Mouse (Mus musculus) forebrain, embryonic 14.5 days (tissue): ENCODE measurements around the gene Enpp3. TPM values are rescaled to one million over a fixed set of nuclear protein-coding genes. Genes with fewer than 3 reads are reported as not detected.
A peak's percentile ranks its signal among the peaks of the same experiment; 100 is the strongest.
"Not testable (repeated sequence)": the region's sequence is repeated elsewhere in the genome, so short reads cannot be mapped to it uniquely, and the experiment has no call there.

Experiments
- ATAC-seq: fragments of 200-750 bp; cut with Nextera tagmentation; 2 replicates; pipeline ENCODE4 v1.8.0; 2017; ENCODE audit warnings: mild to moderate bottlenecking, moderate library complexity
- DNase-seq: peaks from one replicate; pipeline ENCODE4 v3.0.0-alpha.2; 2015; ENCODE audit warnings: low spot score
- H3K27ac ChIP-seq: fragments of 300-500 bp; sonication (generic); 2 replicates; pipeline ENCODE4 v1.5.1; 2014; ENCODE audit warnings: low read depth, mild to moderate bottlenecking, control low read depth, low read length, moderate library complexity
- H3K27me3 ChIP-seq: fragments of 300-500 bp; sonication (generic); replicated peaks from 2 replicates; pipeline ENCODE4 v1.6.1; 2014; ENCODE audit warnings: low read length, control low read depth, mixed read lengths; ENCODE audit not compliant: control insufficient read depth, insufficient read depth
- H3K36me3 ChIP-seq: fragments of 300-500 bp; sonication (generic); 2 replicates; pipeline ENCODE4 v1.6.1; 2014; ENCODE audit warnings: low read length, control low read depth; ENCODE audit not compliant: control insufficient read depth, insufficient read depth
- H3K4me1 ChIP-seq: fragments of 300-500 bp; sonication (generic); 2 replicates; pipeline ENCODE4 v1.6.1; 2014; ENCODE audit warnings: antibody characterized with exemption, low read length, control low read depth; ENCODE audit not compliant: control insufficient read depth, insufficient read depth
- H3K4me2 ChIP-seq: fragments of 300-500 bp; sonication (generic); 2 replicates; pipeline ENCODE4 v1.6.1; 2014; ENCODE audit warnings: mild to moderate bottlenecking, control low read depth, low read length
- H3K4me3 ChIP-seq: fragments of 300-500 bp; sonication (generic); 2 replicates; pipeline ENCODE4 v1.5.1; 2014; ENCODE audit warnings: low read depth, low read length, control low read depth
- H3K9ac ChIP-seq: fragments of 300-500 bp; sonication (generic); 2 replicates; pipeline ENCODE4 v1.6.1; 2014; ENCODE audit warnings: mild to moderate bottlenecking, low read length, control low read depth, moderate library complexity
- H3K9me3 ChIP-seq: fragments of 300-500 bp; sonication (generic); replicated peaks from 2 replicates; pipeline ENCODE4 v1.6.1; 2016; ENCODE audit warnings: low read length, control low read depth, mixed read lengths; ENCODE audit not compliant: control insufficient read depth
- WGBS: fragments of 180-500 bp; shearing (Covaris S2); extraction: QIAGEN DNeasy Blood & Tissue Kit; methylation state at CpG from one replicate; pipeline ENCODE4 v1.1.7; 2014; 5-methylcytosine and 5-hydroxymethylcytosine counted together
- polyA plus RNA-seq: library from polyadenylated mRNA; unstranded; fragments of >200 nt; fragmentation: Nextera tagmentation; extraction: Ambion mirVana; gene quantifications from 2 replicates; pipeline ENCODE4 v1.2.1, GENCODE M21; 2014

Gene Enpp3
- polyA plus RNA-seq, 1 experiment from 2014 or later: 2.0 TPM

- no peak overlapping the region for H3K27ac ChIP-seq
- ATAC-seq (no peak), DNase-seq (no peak)
- H3K36me3 ChIP-seq: no peaks in the 10 kb centered on the region
- H3K27me3 ChIP-seq: no peaks in the 10 kb centered on the region
- H3K9ac ChIP-seq: no peak overlapping the region
- H3K9me3 ChIP-seq: no peaks in the 10 kb centered on the region
- WGBS: 94% methylated on average over 10 of the region's 10 CpGs
- no peaks in the 10 kb centered on the region for H3K4me1 ChIP-seq
- no peak overlapping the region for H3K4me2 ChIP-seq
- H3K4me3 ChIP-seq: no peak overlapping the region
Observed at GRCm38 (mm10) chr10:24805876-24806275, 36.7 kb downstream of the Enpp3 start.

GRCm38 (mm10) chr10:24805173-24805572 is 37.5 kb downstream of the Enpp3 start:
- H3K4me3 ChIP-seq: no peak overlapping the region
- 58% methylated on average over 2 of the region's 2 CpGs for WGBS
- no peak for ATAC-seq

GRCm38 (mm10) chr10:24802742-24803244 is 39.8 kb downstream of the Enpp3 start:
- WGBS: 97% methylated on average over 2 of the region's 2 CpGs
- not testable (repeated sequence) for H3K4me2 ChIP-seq, H3K27ac ChIP-seq, ATAC-seq, H3K27me3 ChIP-seq, H3K9me3 ChIP-seq, DNase-seq, H3K4me1 ChIP-seq, H3K4me3 ChIP-seq, H3K36me3 ChIP-seq, H3K9ac ChIP-seq

More at GRCm38 (mm10) chr10:24805173-24805572, 37.5 kb downstream of the Enpp3 start:
- Histone ChIP-seq H3K36me3 (no peaks in the 10 kb centered on the region), H3K27me3 (no peaks in the 10 kb centered on the region), H3K9ac (no peak overlapping the region), H3K4me2 (no peak overlapping the region), H3K27ac (no peak overlapping the region), H3K9me3 (no peaks in the 10 kb centered on the region), H3K4me1 (no peaks in the 10 kb centered on the region)
- no peak for DNase-seq

- DNase-seq (no peak), ATAC-seq (no peak)
Observed at GRCm38 (mm10) chr10:24801796-24802195, 40.8 kb downstream of the Enpp3 start.

GRCm38 (mm10) chr10:24797246-24797645 is 45.4 kb downstream of the Enpp3 start:
- Histone ChIP-seq H3K4me2 (no peak overlapping the region), H3K4me3 (no peak overlapping the region), H3K4me1 (no peaks in the 10 kb centered on the region), H3K9me3 (no peaks in the 10 kb centered on the region), H3K9ac (no peak overlapping the region), H3K27ac (no peak overlapping the region), H3K27me3 (no peaks in the 10 kb centered on the region), H3K36me3 (no peaks in the 10 kb centered on the region)
- DNase-seq (peak; percentile 60), ATAC-seq (no peak)
- WGBS: 49% methylated on average over 5 of the region's 5 CpGs

More at GRCm38 (mm10) chr10:24801796-24802195, 40.8 kb downstream of the Enpp3 start:
- Histone ChIP-seq H3K27me3 (no peaks in the 10 kb centered on the region), H3K9me3 (no peaks in the 10 kb centered on the region), H3K4me3 (no peak overlapping the region), H3K4me2 (no peak overlapping the region), H3K27ac (no peak overlapping the region), H3K9ac (no peak overlapping the region), H3K4me1 (no peaks in the 10 kb centered on the region), H3K36me3 (no peaks in the 10 kb centered on the region)
- 90% methylated on average over 2 of the region's 2 CpGs for WGBS

- Histone ChIP-seq H3K36me3 (no peaks in the 10 kb centered on the region), H3K4me1 (no peaks in the 10 kb centered on the region), H3K9me3 (no peaks in the 10 kb centered on the region), H3K27me3 (no peaks in the 10 kb centered on the region), H3K9ac (no peak overlapping the region), H3K4me2 (no peak overlapping the region), H3K27ac (no peak overlapping the region), H3K4me3 (no peak overlapping the region)
- ATAC-seq: no peak
- 90% methylated on average over 7 of the region's 7 CpGs for WGBS
- no peak for DNase-seq
Observed at GRCm38 (mm10) chr10:24792756-24793155, 49.9 kb downstream of the Enpp3 start.

- H3K4me3 ChIP-seq: no peak overlapping the region
- no peaks in the 10 kb centered on the region for H3K9me3 ChIP-seq
- H3K27me3 ChIP-seq: no peaks in the 10 kb centered on the region
- no peaks in the 10 kb centered on the region for H3K4me1 ChIP-seq
- ATAC-seq (no peak), DNase-seq (peak; percentile 4)
- H3K9ac ChIP-seq: no peak overlapping the region
- H3K4me2 ChIP-seq: no peak overlapping the region
- 73% methylated on average over 11 of the region's 11 CpGs for WGBS
- no peaks in the 10 kb centered on the region for H3K36me3 ChIP-seq
- H3K27ac ChIP-seq: no peak overlapping the region
Observed at GRCm38 (mm10) chr10:24789747-24790545, 52.7 kb downstream of the Enpp3 start.

GRCm38 (mm10) chr10:24785345-24785744 is 57.3 kb downstream of the Enpp3 start:
- Histone ChIP-seq H3K36me3 (no peaks in the 10 kb centered on the region), H3K27ac (no peak overlapping the region), H3K4me2 (no peak overlapping the region), H3K9me3 (no peaks in the 10 kb centered on the region), H3K9ac (no peak overlapping the region), H3K4me3 (no peak overlapping the region), H3K4me1 (no peaks in the 10 kb centered on the region), H3K27me3 (no peaks in the 10 kb centered on the region)
- 91% methylated on average over 4 of the region's 4 CpGs for WGBS
- DNase-seq (no peak), ATAC-seq (no peak)

GRCm38 (mm10) chr10:24784624-24785276 is 57.9 kb downstream of the Enpp3 start:
- DNase-seq: no peak
- 96% methylated on average over 9 of the region's 9 CpGs for WGBS
- Histone ChIP-seq H3K4me2 (no peak overlapping the region), H3K36me3 (no peaks in the 10 kb centered on the region), H3K4me3 (no peak overlapping the region), H3K9me3 (no peaks in the 10 kb centered on the region), H3K4me1 (no peaks in the 10 kb centered on the region), H3K9ac (no peak overlapping the region), H3K27ac (no peak overlapping the region), H3K27me3 (no peaks in the 10 kb centered on the region)
- no peak for ATAC-seq
